Mouse (Mus musculus): ENCODE measurements around the gene Wdr90.

DNA sequence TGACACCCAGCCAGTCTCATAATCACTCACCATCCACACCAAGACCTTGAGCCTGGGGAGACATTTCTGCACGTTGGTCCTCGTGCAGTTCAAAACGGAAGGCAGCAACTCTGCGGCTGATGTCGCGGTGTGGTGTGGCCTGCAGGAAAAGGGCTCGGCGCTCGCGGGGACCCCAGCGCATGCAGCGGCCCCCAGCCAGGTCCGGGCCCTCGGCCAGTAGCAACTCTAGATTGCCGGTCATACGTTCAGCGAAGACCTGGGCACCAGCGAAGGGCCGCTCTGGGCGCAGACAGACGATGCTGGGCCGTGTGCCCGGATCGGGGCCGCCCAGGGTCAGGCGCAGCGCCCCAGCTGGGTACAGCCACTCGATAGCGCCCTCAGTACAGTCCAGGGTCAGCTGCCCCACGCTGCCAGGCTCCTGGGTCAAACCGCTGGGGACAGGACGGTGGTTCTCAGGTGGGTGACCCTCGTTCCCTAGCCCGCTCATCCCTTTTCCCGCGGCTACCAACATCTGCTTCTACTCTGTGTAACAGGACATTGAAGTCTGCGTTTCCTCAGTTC, 65.0 kb downstream of the Wdr90 start:
- no peak for TF ChIP-seq POLR2A (IDR thresholded peaks at IDR 0.05; ENCODE audit: low read depth, low read length)
- TF ChIP-seq CTCF (IDR thresholded peaks at IDR 0.05; ENCODE audit: extremely low read depth, insufficient read depth, insufficient read length, insufficient replicate concordance): no peak
